ENCODE assay signal across 29 mouse cellular contexts in genomic region chr11:5829327-5829726, GRCm38 (mm10). TPM values are rescaled to one million over a fixed set of nuclear protein-coding genes. Genes with fewer than 3 reads are reported as not detected.
DNase-seq lines count a peak whose midpoint lies in the region; ATAC-seq and TF ChIP-seq lines count a peak whose summit lies in the region.
"Had no signal": no experiment of that assay in that cellular context is flagged by ENCODE, and none has a peak within 500 bp of the region (broad histone marks: within the 10 kb centered on the region; RNA-seq: fewer than 3 reads in every experiment).

No protein-coding gene starts in this region.

- no peak overlapping the region for H3K4me2 ChIP-seq in heart, embryonic 16.5 days (ENCODE audit: low read depth, low read length)
- no peak overlapping the region for H3K4me2 ChIP-seq in forebrain, embryonic 15.5 days (replicated peaks)
- H3K4me2 ChIP-seq: embryonic facial prominence, embryonic 15.5 days; forebrain, embryonic 12.5 days; heart, embryonic 11.5 days; limb, embryonic 15.5 days; lung, embryonic 14.5 days had no signal

- TF ChIP-seq CTCF in E14TG2a.4 (conservative IDR thresholded peaks at IDR 0.05; ENCODE audit: low read length), result no peak

- intact Hi-C loops in left cerebral cortex, postnatal 4 days (cut with DNase I), result no loop called here

- no peak for DNase-seq in heart, adult 9 months (ENCODE audit: low spot score in 2 of 2)
- DNase-seq in skeletal muscle tissue, adult 2 months (ENCODE audit: low read depth, low spot score), result peak; percentile 57
- no peak for DNase-seq in left cerebral cortex, postnatal 4 days
- DNase-seq: adrenal gland, adult 2 months; adrenal gland, postnatal 36 days; cerebellum, adult 2 months; cerebellum, postnatal 14 days; gastrocnemius, postnatal 36 days; heart, postnatal 10 days; kidney, adult 2 months; lung, embryonic 14.5 days; lung, postnatal 4 days; midbrain, embryonic 14.5 days; thymus, postnatal 4 days had no signal

- H3K27me3 ChIP-seq in heart, embryonic 16.5 days (ENCODE audit: control insufficient read depth, insufficient read depth, low read length), result no peaks in the 10 kb centered on the region
- H3K27me3 ChIP-seq in E14TG2a.4 (ENCODE audit: insufficient read depth, low read length), result no peaks in the 10 kb centered on the region
- no peaks in the 10 kb centered on the region for H3K27me3 ChIP-seq in forebrain, embryonic 15.5 days
- H3K27me3 ChIP-seq: embryonic facial prominence, embryonic 15.5 days; forebrain, embryonic 12.5 days; limb, embryonic 15.5 days had no signal

- H3K9ac ChIP-seq in heart, embryonic 16.5 days (ENCODE audit: low read length), result no peak overlapping the region
- H3K9ac ChIP-seq in forebrain, embryonic 15.5 days (replicated peaks), result no peak overlapping the region
- H3K9ac ChIP-seq: embryonic facial prominence, embryonic 15.5 days; forebrain, embryonic 12.5 days; limb, embryonic 15.5 days; liver, embryonic 14.5 days; lung, embryonic 14.5 days had no signal

- peaks cover 19% of the 10 kb centered on the region for H3K4me1 ChIP-seq in heart, embryonic 16.5 days (ENCODE audit: control insufficient read depth, insufficient read depth, low read length)
- H3K4me1 ChIP-seq in E14TG2a.4 (replicated peaks; ENCODE audit: low read depth, low read length), result peaks cover 21% of the 10 kb centered on the region
- no peaks in the 10 kb centered on the region for H3K4me1 ChIP-seq in forebrain, embryonic 15.5 days
- H3K4me1 ChIP-seq: embryonic facial prominence, embryonic 15.5 days; forebrain, embryonic 12.5 days; limb, embryonic 15.5 days had no signal

- H3K27ac ChIP-seq in heart, embryonic 16.5 days (ENCODE audit: low read length), result peak overlapping the region; percentile 13; the same call in 1 of the 2 replicates
- H3K27ac ChIP-seq in forebrain, embryonic 15.5 days (replicated peaks), result no peak overlapping the region
- H3K27ac ChIP-seq: embryonic facial prominence, embryonic 10.5 days; embryonic facial prominence, embryonic 15.5 days; forebrain, embryonic 12.5 days; layer of hippocampus, adult 2 months; limb, embryonic 10.5 days; limb, embryonic 15.5 days; liver, embryonic 14.5 days had no signal

- H3K9me3 ChIP-seq in heart, embryonic 16.5 days (replicated peaks; ENCODE audit: control insufficient read depth, low read length), result no peaks in the 10 kb centered on the region
- no peaks in the 10 kb centered on the region for H3K9me3 ChIP-seq in E14TG2a.4 (ENCODE audit: low read length)
- no peaks in the 10 kb centered on the region for H3K9me3 ChIP-seq in forebrain, embryonic 15.5 days
- H3K9me3 ChIP-seq: embryonic facial prominence, embryonic 10.5 days; embryonic facial prominence, embryonic 15.5 days; forebrain, embryonic 12.5 days; limb, embryonic 10.5 days; limb, embryonic 15.5 days had no signal

- H3K36me3 ChIP-seq in heart, embryonic 16.5 days (ENCODE audit: control insufficient read depth, insufficient read depth), result peaks cover 38% of the 10 kb centered on the region
- peaks cover 69% of the 10 kb centered on the region for H3K36me3 ChIP-seq in E14TG2a.4 (ENCODE audit: insufficient read depth, low read length)
- H3K36me3 ChIP-seq in forebrain, embryonic 15.5 days, result peaks cover 17% of the 10 kb centered on the region; the same call in 1 of the 2 replicates

- WGBS in heart, embryonic 16.5 days, result 85% methylated on average over 12 of the region's 12 CpGs
- 94% methylated on average over 12 of the region's 12 CpGs for WGBS in forebrain, embryonic 15.5 days

- H3K4me3 ChIP-seq in heart, embryonic 16.5 days (ENCODE audit: low read length), result no peak overlapping the region
- H3K4me3 ChIP-seq in E14TG2a.4 (replicated peaks; ENCODE audit: low read length), result peak overlapping the region; percentile 43
- no peak overlapping the region for H3K4me3 ChIP-seq in forebrain, embryonic 15.5 days
- H3K4me3 ChIP-seq: embryonic facial prominence, embryonic 10.5 days; embryonic facial prominence, embryonic 15.5 days; forebrain, embryonic 12.5 days; layer of hippocampus, adult 2 months; limb, embryonic 10.5 days; limb, embryonic 15.5 days had no signal

- no peak for ATAC-seq in heart, embryonic 16.5 days (replicated peaks; ENCODE audit: extremely low read depth, insufficient read depth, low FRiP score)
- ATAC-seq in granulocyte monocyte progenitor cell, adult 5-6 weeks (replicated peaks; ENCODE audit: poor library complexity, severe bottlenecking), result peak; percentile 81
- ATAC-seq in forebrain, embryonic 15.5 days (replicated peaks), result no peak
- ATAC-seq: activated CD4-positive, CD25-positive, alpha-beta regulatory T cell, adult 4 months; hindbrain, embryonic 16.5 days had no signal

RNA-seq across cellular contexts. Expression of gene Polm, which starts 8.5 kb away (rescaled TPM):
- polyA plus RNA-seq in heart, embryonic 16.5 days (2015; fragmentation: Nextera tagmentation; extraction: Ambion mirVana), result 6.2 and 6.4 TPM in 2 replicates
- 0.73 and 2.3 TPM in 2 replicates for total RNA-seq in granulocyte monocyte progenitor cell, adult 5-6 weeks (2014; fragmentation: Nextera tagmentation)
- 0.26 TPM in 1 of 2 replicates, not detected in the other for total RNA-seq in granulocyte monocyte progenitor cell, adult 5-6 weeks (2017)
- polyA plus RNA-seq in forebrain, embryonic 15.5 days (2015; fragmentation: Nextera tagmentation; extraction: Ambion mirVana), result 7.0 TPM in 2 replicates
- total RNA-seq in left cerebral cortex, postnatal 4 days (2021), result 10 to 100 TPM; 16.1 to 16.5 TPM

RNA-seq across cellular contexts. Expression of gene Pgam2, which starts 25.8 kb away (rescaled TPM):
- 1,049 and 1,143 TPM in 2 replicates for polyA plus RNA-seq in heart, embryonic 16.5 days (2015; fragmentation: Nextera tagmentation; extraction: Ambion mirVana)
- total RNA-seq in granulocyte monocyte progenitor cell, adult 5-6 weeks (2014; fragmentation: Nextera tagmentation), result not detected in 2 replicates
- total RNA-seq in granulocyte monocyte progenitor cell, adult 5-6 weeks (2017), result not detected in 2 replicates
- 1.9 and 3.1 TPM in 2 replicates for polyA plus RNA-seq in forebrain, embryonic 15.5 days (2015; fragmentation: Nextera tagmentation; extraction: Ambion mirVana)
- total RNA-seq in left cerebral cortex, postnatal 4 days (2021), result 1 to 10 TPM; 1.6 TPM
- total RNA-seq: adrenal gland, adult 2 months; adrenal gland, postnatal 36 days had no signal
- polyA plus RNA-seq: adrenal gland, adult 2 months had no signal

RNA-seq across cellular contexts. Expression of gene Aebp1, which starts 32.4 kb away (rescaled TPM):
- polyA plus RNA-seq in heart, embryonic 16.5 days (2015; fragmentation: Nextera tagmentation; extraction: Ambion mirVana), result 35.7 and 36.5 TPM in 2 replicates
- total RNA-seq in granulocyte monocyte progenitor cell, adult 5-6 weeks (2014; fragmentation: Nextera tagmentation), result not detected in 2 replicates
- not detected in 2 replicates for total RNA-seq in granulocyte monocyte progenitor cell, adult 5-6 weeks (2017)
- 10.0 and 10.4 TPM in 2 replicates for polyA plus RNA-seq in forebrain, embryonic 15.5 days (2015; fragmentation: Nextera tagmentation; extraction: Ambion mirVana)
- 10 to 100 TPM; 20.4 to 24.8 TPM for total RNA-seq in left cerebral cortex, postnatal 4 days (2021)
- total RNA-seq: monocyte, adult 5-6 weeks had no signal

RNA-seq across cellular contexts. Expression of gene Dbnl, which starts 41.0 kb away (rescaled TPM):
- polyA plus RNA-seq in heart, embryonic 16.5 days (2015; fragmentation: Nextera tagmentation; extraction: Ambion mirVana), result 82.8 and 86.7 TPM in 2 replicates
- total RNA-seq in granulocyte monocyte progenitor cell, adult 5-6 weeks (2014; fragmentation: Nextera tagmentation), result 56.5 and 61.6 TPM in 2 replicates
- 73.3 and 89.1 TPM in 2 replicates for total RNA-seq in granulocyte monocyte progenitor cell, adult 5-6 weeks (2017)
- polyA plus RNA-seq in forebrain, embryonic 15.5 days (2015; fragmentation: Nextera tagmentation; extraction: Ambion mirVana), result 138 and 140 TPM in 2 replicates
- 10 to 100 TPM; 89.8 to 92.4 TPM for total RNA-seq in left cerebral cortex, postnatal 4 days (2021)

RNA-seq across cellular contexts. Expression of gene Pold2, which starts 48.8 kb away (rescaled TPM):
- polyA plus RNA-seq in heart, embryonic 16.5 days (2015; fragmentation: Nextera tagmentation; extraction: Ambion mirVana), result 113 and 115 TPM in 2 replicates
- total RNA-seq in granulocyte monocyte progenitor cell, adult 5-6 weeks (2014; fragmentation: Nextera tagmentation), result 84.1 and 88.5 TPM in 2 replicates
- 55.8 and 95.4 TPM in 2 replicates for total RNA-seq in granulocyte monocyte progenitor cell, adult 5-6 weeks (2017)
- polyA plus RNA-seq in forebrain, embryonic 15.5 days (2015; fragmentation: Nextera tagmentation; extraction: Ambion mirVana), result 72.6 and 76.4 TPM in 2 replicates
- total RNA-seq in left cerebral cortex, postnatal 4 days (2021), result 10 to 100 TPM; 26.6 to 37.5 TPM

Comparison
In these comparisons a context has a peak if more than half of its experiments do, and no peak if none do; other contexts are left out.
1. RNA of gene Polm, which starts 8.5 kb away (total RNA-seq): 16.1 to 16.5 TPM in left cerebral cortex, postnatal 4 days; 0.26 to 2.3 TPM in granulocyte monocyte progenitor cell, adult 5-6 weeks; every median in the first group is over 4 times any median in the second.
2. RNA of gene Aebp1, which starts 32.4 kb away (total RNA-seq): 20.4 to 24.8 TPM in left cerebral cortex, postnatal 4 days; not detected in granulocyte monocyte progenitor cell, adult 5-6 weeks; every median in the first group is over 10 times any median in the second.